Mouse (Mus musculus) splenic B cell, adult 2 months (primary cell): Measurements from ENCODE around the gene Zfp408.

Experiments used
- DNase-seq: peaks from one replicate; pipeline ENCODE4 v3.0.0-alpha.2; 2011; ENCODE audit warnings: low read depth, low spot score
- H3K27me3 ChIP-seq: 2 replicates; pipeline ENCODE4 v1.6.1; 2012; ENCODE audit warnings: mild to moderate bottlenecking, low read length, moderate library complexity, mixed read lengths; ENCODE audit not compliant: control insufficient read depth, poor library complexity, insufficient read depth, severe bottlenecking
- H3K36me3 ChIP-seq: 2 replicates; pipeline ENCODE4 v1.6.1; 2012; ENCODE audit warnings: mild to moderate bottlenecking, low read length, moderate library complexity, mixed read lengths; ENCODE audit not compliant: control insufficient read depth, poor library complexity, insufficient read depth, severe bottlenecking

Zfp408 gene

GRCm38 (mm10) chr2:91664780-91665179, 15.2 kb upstream of the Zfp408 start:
- no peaks in the 10 kb centered on the region for H3K27me3 ChIP-seq
- DNase-seq: no peak
- H3K36me3 ChIP-seq: peaks cover 9% of the 10 kb centered on the region

GRCm38 (mm10) chr2:91660981-91661380, 11.4 kb upstream of the Zfp408 start:
- Histone ChIP-seq H3K36me3 (peaks cover 4% of the 10 kb centered on the region), H3K27me3 (no peaks in the 10 kb centered on the region)
- DNase-seq: no peak

DNA sequence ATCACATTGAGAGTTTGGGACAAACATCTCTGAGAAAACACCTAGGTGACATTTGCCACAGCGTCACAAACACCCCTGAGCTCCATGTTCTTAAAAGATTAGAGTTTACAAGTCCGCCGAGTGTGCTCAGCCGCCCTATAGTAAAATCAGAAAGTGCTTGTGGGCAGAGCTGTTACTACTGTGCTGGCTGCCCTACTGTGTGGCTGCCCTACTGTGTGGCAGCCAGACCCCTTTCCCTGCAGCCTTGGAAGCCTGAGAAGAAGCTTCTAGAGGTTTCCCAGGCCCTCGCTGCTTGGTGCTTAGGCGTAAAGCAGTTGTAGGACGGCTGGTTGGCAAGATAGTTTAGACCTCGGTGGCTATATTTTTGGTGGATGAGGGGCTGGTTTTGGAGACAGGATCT, 10.1 kb upstream of the Zfp408 start:
- peaks cover 6% of the 10 kb centered on the region for H3K36me3 ChIP-seq
- no peaks in the 10 kb centered on the region for H3K27me3 ChIP-seq
- DNase-seq: no peak

- H3K36me3 ChIP-seq: peaks cover 5% of the 10 kb centered on the region
- no peaks in the 10 kb centered on the region for H3K27me3 ChIP-seq
- no peak for DNase-seq
Observed at GRCm38 (mm10) chr2:91656774-91657173, 7.2 kb upstream of the Zfp408 start.

- no peak for DNase-seq
- no peaks in the 10 kb centered on the region for H3K27me3 ChIP-seq
- peaks cover 5% of the 10 kb centered on the region for H3K36me3 ChIP-seq
Observed at GRCm38 (mm10) chr2:91655827-91656226, 6.2 kb upstream of the Zfp408 start.

DNA sequence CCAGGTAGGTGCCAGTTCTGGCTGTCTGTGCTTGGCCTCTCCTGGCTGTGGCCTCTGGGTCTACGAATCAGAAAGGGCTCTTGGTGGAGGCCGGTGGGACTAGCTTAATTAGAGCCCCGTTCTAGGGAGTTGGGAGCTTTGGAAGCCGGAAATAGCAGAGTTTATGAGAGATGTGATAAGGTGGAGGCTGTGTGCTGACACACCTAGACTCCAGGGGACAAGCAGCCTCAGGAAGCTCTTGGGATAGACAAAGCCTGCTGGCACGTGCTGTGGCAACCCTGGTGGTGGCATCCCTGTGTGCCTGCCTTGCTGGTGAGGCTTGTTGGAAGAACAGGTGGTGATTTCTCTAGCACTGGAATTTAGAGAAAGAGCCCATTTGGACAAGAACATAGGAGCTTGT, 5.8 kb upstream of the Zfp408 start:
- no peak for DNase-seq
- Histone ChIP-seq H3K36me3 (peaks cover 5% of the 10 kb centered on the region), H3K27me3 (no peaks in the 10 kb centered on the region)

- Histone ChIP-seq H3K27me3 (no peaks in the 10 kb centered on the region), H3K36me3 (peaks cover 3% of the 10 kb centered on the region)
- no peak for DNase-seq
Observed at GRCm38 (mm10) chr2:91652863-91653262, 3.3 kb upstream of the Zfp408 start.

DNA sequence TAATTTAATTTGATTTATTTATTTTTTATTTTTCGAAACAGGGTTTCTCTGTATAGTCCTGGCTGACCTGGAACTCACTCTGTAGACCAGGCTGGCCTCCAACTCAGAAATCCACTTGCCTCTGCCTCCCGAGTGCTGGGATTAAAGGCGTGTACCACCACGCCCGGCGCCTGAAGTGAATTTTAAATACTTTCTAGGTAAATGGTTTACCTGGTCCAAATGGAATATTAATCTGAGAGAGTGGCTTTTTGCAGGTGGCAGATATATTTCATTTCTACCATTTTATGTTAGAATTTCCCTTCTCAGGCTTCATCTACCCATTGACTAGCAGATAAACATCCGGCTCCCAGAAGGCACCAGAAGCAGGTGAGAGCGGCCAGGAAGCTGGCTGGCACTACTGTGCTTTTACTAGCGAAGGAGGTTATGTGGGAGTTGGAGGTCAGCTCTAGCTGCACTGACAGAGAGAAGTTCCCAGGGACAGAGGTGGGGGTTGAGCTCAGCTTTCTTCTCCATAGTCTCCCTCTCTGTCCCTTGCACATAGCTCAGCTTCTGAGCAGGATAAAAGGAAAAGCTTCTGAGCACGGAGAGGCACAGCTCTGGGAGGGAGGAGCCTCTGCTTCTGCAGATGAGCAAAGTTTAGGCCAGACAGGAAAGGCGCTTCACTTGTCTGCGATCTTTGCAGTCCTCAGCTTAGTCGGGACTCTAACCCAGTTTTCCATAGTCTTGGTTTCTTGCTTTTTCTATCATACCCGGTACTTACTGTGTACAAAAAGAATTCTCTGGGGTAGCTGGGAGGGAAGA, 2.1 kb upstream of the Zfp408 start:
- Histone ChIP-seq H3K36me3 (peaks cover 3% of the 10 kb centered on the region), H3K27me3 (no peaks in the 10 kb centered on the region)
- DNase-seq: no peak

- DNase-seq: no peak
- Histone ChIP-seq H3K27me3 (no peaks in the 10 kb centered on the region), H3K36me3 (peaks cover 3% of the 10 kb centered on the region; the same call in 1 of the 2 replicates)
Observed at GRCm38 (mm10) chr2:91650360-91650995, 887 bp upstream of the Zfp408 start.

GRCm38 (mm10) chr2:91649152-91649551, 439 bp downstream of the Zfp408 start:
- no peak for DNase-seq
- Histone ChIP-seq H3K36me3 (no peaks in the 10 kb centered on the region; the same call in none of the 2 replicates), H3K27me3 (no peaks in the 10 kb centered on the region)

DNA sequence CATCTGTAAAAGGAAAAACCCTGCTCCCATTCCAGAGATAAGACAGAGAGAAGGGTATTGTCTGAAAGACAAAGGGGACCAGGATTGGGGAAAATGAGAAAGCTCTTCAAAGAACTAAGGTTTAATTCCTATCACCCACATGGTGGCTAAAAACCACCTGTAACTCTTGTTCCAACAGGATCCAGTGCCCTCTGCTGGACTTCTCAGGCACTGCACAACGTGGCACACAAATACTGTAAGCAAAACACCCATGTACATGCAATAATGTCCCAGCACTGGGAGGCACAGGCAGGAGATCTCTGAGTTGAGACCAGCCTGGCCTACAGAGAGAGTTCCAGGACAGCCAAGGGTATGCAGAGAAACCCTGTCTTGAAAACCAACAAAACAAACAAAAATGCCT, 2.9 kb downstream of the Zfp408 start:
- no peaks in the 10 kb centered on the region for H3K27me3 ChIP-seq
- peak; percentile 85 for DNase-seq
- peaks cover 3% of the 10 kb centered on the region for H3K36me3 ChIP-seq

DNA sequence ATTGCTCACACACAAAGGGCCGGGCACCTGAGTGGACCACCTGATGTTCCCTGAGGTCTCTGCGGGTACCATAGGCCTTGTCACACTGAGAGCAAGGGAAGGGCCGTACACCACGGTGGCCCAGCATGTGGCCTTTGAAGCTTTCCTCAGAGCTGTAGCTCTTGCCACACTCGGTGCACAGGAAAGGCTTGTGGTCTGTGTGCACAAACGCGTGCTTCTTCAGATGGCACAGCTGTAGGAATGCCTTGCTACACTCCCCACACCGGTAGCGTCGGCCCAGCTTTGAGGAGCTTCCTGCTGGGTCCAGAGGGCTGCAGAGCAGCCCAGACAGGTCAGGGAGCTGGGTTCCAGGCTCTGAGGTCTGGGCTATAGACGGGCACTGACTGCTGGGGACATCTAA, 3.8 kb downstream of the Zfp408 start:
- DNase-seq: no peak
- no peaks in the 10 kb centered on the region for H3K27me3 ChIP-seq
- peaks cover 3% of the 10 kb centered on the region for H3K36me3 ChIP-seq

GRCm38 (mm10) chr2:91645354-91645753, 4.2 kb downstream of the Zfp408 start:
- no peak for DNase-seq
- peaks cover 3% of the 10 kb centered on the region for H3K36me3 ChIP-seq
- no peaks in the 10 kb centered on the region for H3K27me3 ChIP-seq

- Histone ChIP-seq H3K36me3 (peaks cover 3% of the 10 kb centered on the region), H3K27me3 (no peaks in the 10 kb centered on the region)
- no peak for DNase-seq
Observed at GRCm38 (mm10) chr2:91644021-91644420, 5.6 kb downstream of the Zfp408 start.

DNA sequence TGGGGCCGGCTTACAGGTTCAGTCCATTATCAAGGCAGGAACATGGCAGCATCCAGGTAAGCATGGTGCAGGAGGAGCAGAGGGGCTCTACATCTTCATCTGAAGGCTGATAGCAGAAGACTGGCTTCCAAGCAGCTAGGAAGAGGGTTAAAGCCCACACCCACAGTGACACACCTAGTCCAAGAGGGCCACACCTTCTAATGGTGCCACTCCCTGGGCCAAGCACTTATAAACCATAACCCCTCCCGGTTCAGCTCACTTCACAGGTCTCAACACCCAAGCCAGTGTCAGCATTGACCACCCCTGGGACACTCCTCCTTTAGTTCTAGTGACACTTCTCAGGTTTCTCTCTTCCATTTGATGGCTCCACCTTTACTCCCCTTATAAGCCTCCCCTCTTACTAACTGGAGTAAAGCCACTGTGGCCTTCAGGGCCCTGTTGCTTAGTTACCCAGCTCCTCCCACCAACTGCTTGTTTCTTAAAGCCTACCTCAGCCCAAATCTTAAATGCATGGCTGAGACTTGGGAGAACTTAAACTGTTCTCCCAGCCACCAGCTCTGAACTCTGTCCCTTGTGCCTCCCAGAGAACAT, 6.7 kb downstream of the Zfp408 start:
- no peak for DNase-seq
- Histone ChIP-seq H3K27me3 (no peaks in the 10 kb centered on the region), H3K36me3 (peaks cover 3% of the 10 kb centered on the region)
